Mouse (Mus musculus): ENCODE data around the gene Olfr618.
"Not testable (repeated sequence)": the region's sequence is repeated elsewhere in the genome, so short reads cannot be mapped to it uniquely, and the experiment has no call there.

The Olfr618 gene

DNA sequence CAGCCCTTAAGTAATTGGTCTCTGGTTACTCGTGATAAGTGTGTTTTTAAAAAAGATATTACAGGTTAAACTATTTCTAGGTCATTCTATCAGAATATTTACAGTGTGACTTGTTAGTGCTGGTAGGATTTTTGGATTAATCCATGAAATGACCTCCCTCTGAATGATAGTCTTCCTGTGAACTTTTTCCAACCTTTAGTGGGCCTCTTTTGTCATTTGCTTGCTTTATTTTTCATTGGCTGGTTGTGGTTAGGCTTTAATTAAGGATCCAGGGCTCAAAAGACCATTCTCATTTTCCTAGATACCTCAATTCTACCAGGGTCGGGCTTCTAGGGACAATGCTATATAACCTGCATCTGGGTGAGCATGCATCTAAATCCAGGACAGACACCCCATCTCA lies at the start of gene Olfr618:
Olfr618 (plus strand) TSS at position 301 of the 400 bp plus-strand sequence.
- no peak for DNase-seq

GRCm38 (mm10) chr7:103542617-103543016 lies 47.3 kb upstream of the Olfr618 start, which contains the start of gene Olfr612:
Gene Olfr612, minus strand, starts transcription at chr7:103542717.
- not testable (repeated sequence) for DNase-seq

GRCm38 (mm10) chr7:103547774-103548173 lies 42.1 kb upstream of the Olfr618 start, which contains the start of gene Olfr613:
Gene Olfr613, plus strand, starts transcription at chr7:103548074.
- DNase-seq, result no peak

DNA sequence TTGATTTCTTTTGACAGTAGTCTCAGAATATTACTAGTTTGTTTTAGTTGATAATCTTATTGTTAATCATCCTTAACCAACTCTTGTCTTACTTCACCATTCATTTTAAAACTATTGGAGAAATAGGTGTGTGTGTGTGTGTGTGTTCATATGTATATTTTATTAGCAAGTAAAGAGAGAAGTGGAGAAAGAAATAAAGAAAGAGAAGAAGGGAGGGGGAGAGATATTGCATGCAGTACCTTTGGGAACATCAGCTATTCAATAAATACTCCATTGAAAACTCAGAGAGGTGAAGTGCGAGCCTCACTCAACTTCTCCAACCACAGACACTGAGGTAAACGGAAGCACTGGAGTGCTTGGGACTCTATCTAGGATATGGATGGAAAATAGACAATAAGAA lies 34.1 kb upstream of the Olfr618 start, which contains the start of gene Olfr615:
Olfr615 (plus strand) TSS at position 301 of the 400 bp plus-strand sequence.
- no peak for DNase-seq

GRCm38 (mm10) chr7:103569043-103569442 lies 20.9 kb upstream of the Olfr618 start, which contains the start of gene Olfr616:
Gene Olfr616, minus strand, starts transcription at chr7:103569143.
- no peak for DNase-seq

- no peak for DNase-seq
Observed at GRCm38 (mm10) chr7:103572761-103573160, 17.1 kb upstream of the Olfr618 start, which contains the start of gene Olfr617. Gene Olfr617, plus strand, starts transcription at chr7:103573061.

GRCm38 (mm10) chr7:103600275-103600674 lies 10.4 kb downstream of the Olfr618 start, which contains the start of gene Olfr619:
Gene Olfr619, plus strand, starts transcription at chr7:103600575.
- DNase-seq, result no peak

DNA sequence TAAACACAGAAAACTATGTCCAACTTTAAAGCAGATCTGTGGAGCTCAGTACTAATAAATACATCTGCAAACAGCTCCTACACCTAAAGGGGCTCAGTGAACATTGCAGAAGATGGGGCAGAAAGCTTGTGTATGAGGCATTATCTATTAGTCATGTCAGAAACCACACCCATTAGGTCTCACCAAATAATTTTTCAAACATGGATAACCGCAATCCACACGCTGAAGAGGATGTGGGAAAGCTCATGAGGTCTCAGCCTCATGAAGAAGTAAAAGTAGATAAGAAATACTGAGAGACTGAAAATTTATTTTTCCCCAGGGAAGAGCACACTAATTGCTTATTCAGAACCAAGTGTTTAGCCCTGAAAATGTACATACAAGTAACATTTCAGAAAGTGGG lies 17.5 kb downstream of the Olfr618 start:
- DNase-seq, result no peak

DNA sequence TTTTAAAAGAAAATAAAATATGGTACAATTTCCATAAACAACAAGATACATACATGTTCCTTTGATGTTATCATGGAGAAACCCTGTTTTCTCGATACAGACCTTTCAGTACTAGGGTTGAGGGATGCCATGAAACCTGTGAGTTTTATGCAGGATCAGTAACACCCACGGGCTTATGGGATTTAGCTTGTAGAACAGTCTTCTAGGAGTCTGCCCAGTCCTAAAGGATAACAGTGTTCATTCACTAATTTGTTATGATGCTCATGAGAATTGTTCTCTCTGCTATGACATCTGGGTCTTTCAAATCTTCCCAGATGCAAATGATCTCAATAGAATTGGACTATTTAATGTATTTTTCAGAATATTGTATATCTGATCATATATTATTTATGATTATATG lies 22.5 kb downstream of the Olfr618 start, which contains the start of gene Olfr620:
Olfr620 (minus strand) TSS at position 101 of the 400 bp plus-strand sequence.
- DNase-seq, result no peak

GRCm38 (mm10) chr7:103636795-103637194 lies 46.9 kb downstream of the Olfr618 start:
- no peak for DNase-seq

- DNase-seq, result no peak
Observed at GRCm38 (mm10) chr7:103642602-103643001, 52.7 kb downstream of the Olfr618 start, which contains the start of gene Olfr622. Gene Olfr622, minus strand, starts transcription at chr7:103642702.

- no peak for DNase-seq
Observed at GRCm38 (mm10) chr7:103644070-103644469, 54.2 kb downstream of the Olfr618 start.

Data from right cerebral cortex, postnatal 4 days (tissue).